Mouse (Mus musculus): ENCODE results near the gene Dusp1.

GRCm38 (mm10) chr17:26575786-26576690 lies 14.1 kb upstream of the Dusp1 start:
- TF ChIP-seq TCF12 (IDR thresholded peaks at IDR 0.05; ENCODE audit: insufficient read depth, poor library complexity, severe bottlenecking), result no peak
- TF ChIP-seq POLR2A (IDR thresholded peaks at IDR 0.05; ENCODE audit: insufficient read length, low read depth), result no peak
- TF ChIP-seq TCF3 (IDR thresholded peaks at IDR 0.05; ENCODE audit: insufficient read length, low read depth), result no peak
- no peak for TF ChIP-seq POLR2AphosphoS2 (IDR thresholded peaks at IDR 0.05; ENCODE audit: insufficient read length, low read depth)
- peak in 1 of 3 experiments; percentile 59 for TF ChIP-seq MYOG (IDR thresholded peaks at IDR 0.05; ENCODE audit: control insufficient read depth in 1 of 3, insufficient read depth in 1 of 3, insufficient read length in 2 of 3, low read depth in 2 of 3)

Measured in myocyte (in vitro differentiated cells).